Mouse (Mus musculus): ENCODE measurements around the gene Rhpn2. TPM values are rescaled to one million over a fixed set of nuclear protein-coding genes. Genes with fewer than 3 reads are reported as not detected.

Rhpn2 gene
- total and polyA plus RNA-seq, 2 experiments from 2014 or later, result 1.6 to 3.3 TPM

- Histone ChIP-seq H3K9me3 (ENCODE audit: low read length) (no peaks in the 10 kb centered on the region), H3K27me3 (ENCODE audit: insufficient read depth, low read length) (no peaks in the 10 kb centered on the region), H3K4me3 (ENCODE audit: low read depth, low read length) (no peak overlapping the region), H3K4me2 (ENCODE audit: low read depth) (no peak overlapping the region), H3K4me1 (ENCODE audit: insufficient read depth) (peaks cover 12% of the 10 kb centered on the region), H3K9ac (no peak overlapping the region), H3K36me3 (ENCODE audit: insufficient read depth) (peaks cover 6% of the 10 kb centered on the region; the same call in 1 of the 2 replicates), H3K27ac (ENCODE audit: low read depth, low read length) (no peak overlapping the region)
- TF ChIP-seq CTCF (IDR thresholded peaks at IDR 0.05; ENCODE audit: low read depth), result peak; percentile 48
- ATAC-seq (no peak), DNase-seq (peak; percentile 19)
- WGBS, result 64% methylated on average over 5 of the region's 5 CpGs
These were observed 59.0 kb downstream of the Rhpn2 start for GRCm38 (mm10) chr7:35392935-35393334.

DNA sequence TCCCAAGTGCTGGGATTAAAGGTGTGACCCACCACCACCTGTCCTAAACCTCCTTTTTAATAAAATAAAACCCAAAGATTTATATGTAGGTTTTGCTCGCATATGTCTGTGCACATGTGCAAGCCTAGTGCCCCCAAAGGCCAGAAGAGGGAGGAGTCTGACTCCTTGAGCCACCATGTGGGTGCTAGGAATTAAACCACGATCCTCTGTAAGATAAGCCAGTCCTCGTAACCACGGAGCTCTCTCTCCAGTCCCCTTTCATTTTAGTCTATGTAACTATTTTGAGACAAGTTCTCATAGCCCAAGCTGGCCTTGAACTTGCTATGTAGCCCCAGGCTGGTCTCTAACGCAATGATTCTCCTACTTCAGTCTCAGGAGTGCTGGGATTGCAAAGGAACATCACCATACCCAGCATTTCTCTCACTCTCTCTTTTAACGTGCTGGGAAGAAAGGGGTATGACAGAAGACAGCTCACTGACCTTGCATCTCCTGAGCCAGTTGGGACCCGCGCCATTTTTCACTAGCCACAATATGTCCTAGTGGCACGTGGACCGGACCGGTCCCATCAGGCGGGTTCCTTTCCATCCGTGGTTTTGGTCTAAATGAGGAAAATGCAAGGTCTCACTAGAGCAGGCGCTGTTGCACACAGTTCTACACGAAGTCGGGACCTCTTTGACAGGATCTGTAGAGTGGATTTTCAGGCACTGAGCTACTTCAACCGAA is 61.9 kb downstream of the Rhpn2 start:
- no peaks in the 10 kb centered on the region for H3K9me3 ChIP-seq (ENCODE audit: low read length)
- 16% methylated on average over 17 of the region's 17 CpGs for WGBS
- peaks cover 18% of the 10 kb centered on the region for H3K36me3 ChIP-seq (ENCODE audit: insufficient read depth)
- H3K27me3 ChIP-seq (ENCODE audit: insufficient read depth, low read length), result no peaks in the 10 kb centered on the region
- DNase-seq (no peak), ATAC-seq (peak; percentile 4; the same call in 1 of the 2 replicates)
- H3K4me1 ChIP-seq (ENCODE audit: insufficient read depth), result peaks cover 13% of the 10 kb centered on the region
- no peak overlapping the region for H3K27ac ChIP-seq (ENCODE audit: low read depth, low read length)
- no peak for TF ChIP-seq CTCF (IDR thresholded peaks at IDR 0.05; ENCODE audit: low read depth)
- H3K4me3 ChIP-seq (ENCODE audit: low read depth, low read length), result peak overlapping the region; percentile 55
- peak overlapping the region; percentile 47 for H3K9ac ChIP-seq
- H3K4me2 ChIP-seq (ENCODE audit: low read depth), result peak overlapping the region; percentile 65

GRCm38 (mm10) chr7:35396542-35397168 is 62.7 kb downstream of the Rhpn2 start, which contains the start of the genes Faap24 and Cep89:
TSS of gene Faap24 (minus strand) at chr7:35396836.
TSS of gene Cep89 (plus strand) at chr7:35397035.
- Histone ChIP-seq H3K36me3 (ENCODE audit: insufficient read depth) (peaks cover 21% of the 10 kb centered on the region), H3K9me3 (ENCODE audit: low read length) (no peaks in the 10 kb centered on the region), H3K4me2 (ENCODE audit: low read depth) (peak within 1 kb of the TSS; percentile 65), H3K27ac (ENCODE audit: low read depth, low read length) (peak within 1 kb of the TSS; percentile 57; the same call in 1 of the 2 replicates), H3K9ac (peak within 1 kb of the TSS; percentile 66), H3K27me3 (ENCODE audit: insufficient read depth, low read length) (no peaks in the 10 kb centered on the region), H3K4me1 (ENCODE audit: insufficient read depth) (peaks cover 13% of the 10 kb centered on the region), H3K4me3 (ENCODE audit: low read depth, low read length) (peak within 1 kb of the TSS; percentile 55)
- ATAC-seq, result peak; percentile 99
- DNase-seq, result peak; percentile 99
- 2% methylated on average over 28 of the region's 28 CpGs for WGBS
- TF ChIP-seq CTCF (IDR thresholded peaks at IDR 0.05; ENCODE audit: low read depth), result no peak

- no peak overlapping the region for H3K9ac ChIP-seq
- WGBS, result 91% methylated on average over 4 of the region's 4 CpGs
- H3K4me1 ChIP-seq (ENCODE audit: insufficient read depth), result peaks cover 7% of the 10 kb centered on the region; the same call in 1 of the 2 replicates
- no peak for DNase-seq
- no peak overlapping the region for H3K27ac ChIP-seq (ENCODE audit: low read depth, low read length)
- no peaks in the 10 kb centered on the region for H3K27me3 ChIP-seq (ENCODE audit: insufficient read depth, low read length)
- no peak for ATAC-seq
- peaks cover 51% of the 10 kb centered on the region for H3K36me3 ChIP-seq (ENCODE audit: insufficient read depth)
- H3K4me3 ChIP-seq (ENCODE audit: low read depth, low read length), result no peak overlapping the region
- TF ChIP-seq CTCF (IDR thresholded peaks at IDR 0.05; ENCODE audit: low read depth), result no peak
- no peaks in the 10 kb centered on the region for H3K9me3 ChIP-seq (ENCODE audit: low read length)
- no peak overlapping the region for H3K4me2 ChIP-seq (ENCODE audit: low read depth)
These were observed 67.2 kb downstream of the Rhpn2 start for GRCm38 (mm10) chr7:35401169-35401568.

- ATAC-seq, result no peak
- H3K4me2 ChIP-seq (ENCODE audit: low read depth), result no peak overlapping the region
- H3K4me3 ChIP-seq (ENCODE audit: low read depth, low read length), result no peak overlapping the region
- H3K9ac ChIP-seq, result no peak overlapping the region
- DNase-seq, result no peak
- no peaks in the 10 kb centered on the region for H3K9me3 ChIP-seq (ENCODE audit: low read length)
- no peak for TF ChIP-seq CTCF (IDR thresholded peaks at IDR 0.05; ENCODE audit: low read depth)
- 81% methylated on average over 5 of the region's 5 CpGs for WGBS
- H3K4me1 ChIP-seq (ENCODE audit: insufficient read depth), result no peaks in the 10 kb centered on the region
- no peaks in the 10 kb centered on the region for H3K27me3 ChIP-seq (ENCODE audit: insufficient read depth, low read length)
- H3K27ac ChIP-seq (ENCODE audit: low read depth, low read length), result no peak overlapping the region
- H3K36me3 ChIP-seq (ENCODE audit: insufficient read depth), result peaks cover 59% of the 10 kb centered on the region
These were observed 81.3 kb downstream of the Rhpn2 start for GRCm38 (mm10) chr7:35415226-35415625.

- peaks cover 60% of the 10 kb centered on the region for H3K36me3 ChIP-seq (ENCODE audit: insufficient read depth)
- 89% methylated on average over 9 of the region's 9 CpGs for WGBS
- no peak for DNase-seq
These were observed 82.1 kb downstream of the Rhpn2 start for GRCm38 (mm10) chr7:35415801-35416653.

More at GRCm38 (mm10) chr7:35415801-35416653, 82.1 kb downstream of the Rhpn2 start:
- H3K9me3 ChIP-seq (ENCODE audit: low read length), result no peaks in the 10 kb centered on the region
- no peak overlapping the region for H3K27ac ChIP-seq (ENCODE audit: low read depth, low read length)
- H3K4me3 ChIP-seq (ENCODE audit: low read depth, low read length), result no peak overlapping the region
- no peak for ATAC-seq
- no peak overlapping the region for H3K9ac ChIP-seq
- no peak overlapping the region for H3K4me2 ChIP-seq (ENCODE audit: low read depth)
- H3K27me3 ChIP-seq (ENCODE audit: insufficient read depth, low read length), result no peaks in the 10 kb centered on the region
- no peaks in the 10 kb centered on the region for H3K4me1 ChIP-seq (ENCODE audit: insufficient read depth)
- no peak for TF ChIP-seq CTCF (IDR thresholded peaks at IDR 0.05; ENCODE audit: low read depth)

Measured in forebrain, postnatal 0 days (tissue).